Mouse (Mus musculus) ovary, postnatal 36 days (tissue): ENCODE data around the gene Adamts2.

ENCODE experiments used
- DNase-seq: peaks from one replicate; pipeline ENCODE4 v3.0.0; 2022; ENCODE audit warnings: low spot score, mixed read lengths

Gene Adamts2

GRCm38 (mm10) chr11:50671820-50672310 is 70.0 kb downstream of the Adamts2 start:
- no peak for DNase-seq

GRCm38 (mm10) chr11:50672866-50673265 is 71.0 kb downstream of the Adamts2 start:
- peak; percentile 74 for DNase-seq

DNA sequence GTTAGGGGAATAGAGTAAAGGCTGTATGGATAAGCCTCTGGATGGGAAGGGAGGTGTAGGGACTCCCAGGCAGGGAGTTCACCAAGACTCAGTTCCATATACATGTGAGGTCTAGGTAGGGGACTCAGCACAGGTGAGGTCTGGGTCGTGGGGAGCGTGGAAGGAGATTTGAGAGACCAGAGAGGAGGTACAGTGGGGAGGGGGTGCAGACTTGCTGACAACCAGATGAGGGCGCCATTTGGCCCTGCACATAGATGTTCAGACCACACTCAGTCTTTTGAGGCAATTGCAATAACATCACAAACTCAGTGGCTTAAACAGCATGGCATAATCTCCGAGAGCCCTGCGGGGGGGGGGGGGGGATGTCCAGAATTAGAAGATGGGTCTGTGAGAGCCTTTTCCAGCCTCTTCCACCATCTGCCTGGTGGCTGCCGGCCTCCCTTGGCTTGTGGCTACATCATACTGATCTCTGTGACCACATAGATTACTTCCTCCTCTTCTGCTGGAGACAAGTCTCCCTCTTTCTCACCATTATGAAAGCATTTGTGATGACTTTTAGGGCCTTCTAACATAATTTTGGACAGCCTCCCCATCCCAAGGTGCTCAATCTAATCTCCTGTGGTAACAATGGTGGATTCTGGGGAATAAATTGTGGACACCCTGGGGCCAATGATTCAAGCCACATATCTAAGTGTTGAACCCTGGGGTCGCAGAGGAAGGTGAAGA is 71.8 kb downstream of the Adamts2 start:
- DNase-seq = no peak

- peak; percentile 29 for DNase-seq
Observed at GRCm38 (mm10) chr11:50674390-50674789, 72.5 kb downstream of the Adamts2 start.

- no peak for DNase-seq
Observed at GRCm38 (mm10) chr11:50678650-50679049, 76.8 kb downstream of the Adamts2 start.

DNA sequence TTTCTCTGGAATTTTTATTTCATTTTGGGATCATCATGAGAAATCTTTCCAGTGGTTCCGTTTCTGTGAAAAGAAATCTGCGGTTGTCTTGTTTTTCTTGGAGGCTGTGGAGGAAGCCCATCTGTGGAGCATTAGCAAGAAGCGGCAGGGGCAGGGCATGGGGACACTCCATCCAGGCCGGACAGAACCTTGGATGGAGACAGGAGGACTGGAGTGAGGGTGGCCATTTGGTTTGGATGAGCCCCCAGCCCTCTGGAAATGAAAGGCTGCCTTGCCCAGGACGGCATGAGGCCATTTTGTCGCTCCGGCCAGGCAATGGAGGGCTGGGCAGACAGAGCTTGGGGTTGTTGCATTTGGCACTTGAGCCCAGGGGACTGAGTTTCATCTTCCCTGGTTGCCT is 80.1 kb downstream of the Adamts2 start:
- DNase-seq = no peak

DNA sequence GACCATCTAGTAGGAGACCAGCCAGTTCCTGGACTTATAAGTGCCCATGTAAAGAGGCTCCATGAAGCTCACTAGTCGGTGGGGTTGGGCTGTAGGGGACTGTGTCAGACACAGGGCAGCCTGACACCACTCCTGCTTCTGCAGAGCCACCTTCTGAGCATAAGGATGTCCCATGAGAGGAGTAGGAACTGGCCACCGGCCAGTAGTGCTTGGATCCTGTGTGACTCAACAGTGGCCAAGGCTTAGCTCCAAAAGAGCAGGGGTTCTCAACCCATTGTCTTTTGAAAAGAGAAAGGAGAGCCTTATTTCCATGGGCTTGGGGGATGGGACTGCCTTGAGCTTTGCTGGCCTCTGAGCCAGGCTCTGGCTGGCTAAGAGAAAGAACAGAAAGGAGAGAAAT is 81.9 kb downstream of the Adamts2 start:
- DNase-seq = no peak

DNA sequence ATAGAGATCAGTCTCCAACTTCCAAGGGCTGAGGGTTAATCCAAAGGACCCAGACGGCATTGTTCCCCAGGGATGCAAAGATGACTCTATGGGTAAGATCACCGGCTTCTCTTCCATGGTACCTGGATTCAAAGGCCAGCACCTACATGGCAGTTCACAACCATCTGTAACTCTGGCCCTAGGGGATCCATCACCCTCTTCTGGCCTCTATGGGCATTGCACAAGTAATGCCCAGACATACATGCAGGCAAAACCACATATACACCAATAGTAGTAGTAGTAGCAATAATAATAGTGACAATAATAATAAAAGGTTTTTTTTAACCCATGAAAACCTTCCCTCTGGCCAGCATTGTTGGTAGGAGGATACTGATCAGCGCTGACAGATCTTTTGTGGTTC is 86.7 kb downstream of the Adamts2 start:
- no peak for DNase-seq

DNA sequence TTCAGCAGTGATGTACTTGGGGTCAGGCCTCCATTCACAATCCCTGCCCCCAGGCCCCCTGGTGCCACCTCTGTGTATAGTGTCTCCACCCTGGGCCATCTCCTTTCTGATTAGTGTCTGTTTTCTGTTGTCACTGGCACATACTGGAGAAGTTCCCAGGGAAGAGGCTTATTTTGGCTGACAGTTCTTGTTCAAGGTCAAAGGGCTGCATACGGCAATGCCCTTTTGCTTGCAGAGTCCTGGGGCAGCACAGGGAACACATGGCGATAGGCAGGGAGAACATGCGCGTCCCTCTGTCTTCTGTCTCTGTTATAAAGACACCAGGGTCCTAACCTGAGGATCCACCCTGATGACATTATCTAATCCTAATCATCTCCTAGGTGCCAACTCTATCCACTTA is 87.8 kb downstream of the Adamts2 start:
- DNase-seq = no peak

DNA sequence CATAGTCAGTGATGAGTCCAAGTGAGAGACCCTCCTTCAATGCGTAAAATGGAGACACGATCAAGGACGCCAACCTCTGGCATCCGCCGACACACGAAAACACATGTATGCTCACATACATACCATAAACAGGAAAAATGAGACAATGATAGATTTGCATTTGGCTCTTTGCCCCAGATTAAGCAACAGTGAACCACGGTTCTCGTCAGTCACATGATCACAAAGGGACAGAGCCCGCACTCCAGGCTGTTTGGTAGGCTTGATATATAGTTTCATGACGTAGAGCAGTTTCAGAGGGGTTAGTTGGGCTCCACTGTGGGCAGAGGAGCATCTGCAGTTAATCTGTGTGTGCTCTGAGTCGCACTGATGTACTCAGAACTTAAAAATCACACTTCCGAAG is 98.1 kb downstream of the Adamts2 start:
- DNase-seq = no peak

DNA sequence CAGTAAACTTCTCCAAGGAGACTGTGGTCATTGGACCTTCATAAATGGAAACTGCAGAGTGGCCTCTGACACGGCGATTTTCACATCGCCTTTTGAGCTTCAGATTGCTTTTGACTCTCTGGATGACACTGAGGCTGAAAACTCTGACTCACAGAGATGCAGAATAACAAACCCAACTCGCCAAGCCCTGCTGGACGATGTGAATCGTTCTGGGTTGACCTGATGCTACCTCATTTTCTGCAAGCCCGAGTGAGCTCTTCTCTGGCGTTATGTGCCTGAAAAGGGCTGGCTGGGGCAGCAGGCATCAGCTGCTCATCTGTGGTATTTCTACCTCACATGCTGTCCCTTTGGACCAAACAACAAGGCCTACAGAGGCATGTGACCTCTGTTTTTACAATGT is 98.6 kb downstream of the Adamts2 start:
- no peak for DNase-seq

GRCm38 (mm10) chr11:50703397-50703796 is 101.5 kb downstream of the Adamts2 start:
- DNase-seq = no peak

GRCm38 (mm10) chr11:50704511-50704910 is 102.6 kb downstream of the Adamts2 start:
- no peak for DNase-seq

- no peak for DNase-seq
Observed at GRCm38 (mm10) chr11:50707259-50707658, 105.4 kb downstream of the Adamts2 start.

DNA sequence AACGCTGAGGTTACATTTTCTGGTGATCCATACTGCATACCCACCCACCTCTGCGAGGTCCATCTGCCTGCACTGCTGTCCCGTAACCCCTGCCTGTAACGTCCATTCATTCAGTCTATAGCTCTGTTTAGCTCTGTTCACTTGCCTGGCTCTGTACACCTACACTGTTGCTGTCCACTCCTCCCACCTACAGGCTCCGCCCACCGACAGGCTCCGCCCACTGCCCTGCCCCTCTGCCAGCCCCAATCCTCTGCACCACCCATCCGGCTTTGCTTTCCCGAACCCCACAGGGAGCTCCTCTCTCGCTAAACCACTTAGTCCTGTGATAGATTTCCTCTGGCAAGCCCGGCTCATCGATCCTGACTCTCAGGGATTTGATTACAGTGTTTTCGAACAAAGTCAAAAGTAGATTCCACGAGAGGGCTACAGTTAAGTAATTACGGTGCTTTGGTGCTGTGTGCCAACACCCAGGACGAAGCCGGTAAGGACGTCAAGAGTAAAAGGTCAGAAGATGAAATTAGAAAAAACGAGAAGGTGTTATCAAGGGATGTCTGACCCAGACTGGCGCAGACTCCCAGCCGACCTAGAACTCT is 111.8 kb downstream of the Adamts2 start:
- DNase-seq = peak; percentile 55

GRCm38 (mm10) chr11:50715091-50715490 is 113.2 kb downstream of the Adamts2 start:
- DNase-seq = no peak

GRCm38 (mm10) chr11:50717381-50717897 is 115.6 kb downstream of the Adamts2 start:
- no peak for DNase-seq

- DNase-seq = no peak
Observed at GRCm38 (mm10) chr11:50718862-50719261, 117.0 kb downstream of the Adamts2 start.

- DNase-seq = no peak
Observed at GRCm38 (mm10) chr11:50720421-50720820, 118.5 kb downstream of the Adamts2 start.

- peak; percentile 53 for DNase-seq
Observed at GRCm38 (mm10) chr11:50720856-50721550, 119.1 kb downstream of the Adamts2 start.

DNA sequence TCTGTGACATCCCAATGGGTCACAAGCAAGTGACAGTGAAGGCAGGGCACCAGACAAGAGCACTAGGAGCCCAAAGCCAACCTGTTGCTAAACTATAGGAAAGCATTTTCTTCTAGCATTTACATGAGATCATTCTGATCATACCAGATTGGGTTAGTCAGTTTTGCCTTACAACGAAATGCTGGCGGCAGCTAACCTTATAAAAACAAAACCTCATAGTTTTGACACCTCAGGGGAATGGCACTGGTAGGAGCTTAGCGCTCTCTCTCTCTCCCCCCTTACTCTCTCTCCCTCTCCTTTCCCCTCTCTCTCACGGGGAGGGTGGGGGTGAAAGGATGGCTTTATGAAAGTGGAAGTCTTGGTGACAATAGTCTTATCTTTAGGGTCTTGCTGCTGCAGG is 123.7 kb downstream of the Adamts2 start:
- no peak for DNase-seq

GRCm38 (mm10) chr11:50726035-50726434 is 124.2 kb downstream of the Adamts2 start:
- DNase-seq = no peak

GRCm38 (mm10) chr11:50733146-50733545 is 131.3 kb downstream of the Adamts2 start:
- no peak for DNase-seq
